Mouse (Mus musculus) forebrain, embryonic 10.5 days (tissue): ENCODE measurements around the gene Mysm1. TPM values are rescaled to one million over a fixed set of nuclear protein-coding genes. Genes with fewer than 3 reads are reported as not detected.

Experiments used
- polyA plus RNA-seq: library from polyadenylated mRNA; unstranded; fragments of >200 nt; fragmentation: Nextera tagmentation; extraction: Ambion mirVana; gene quantifications from 2 replicates; pipeline ENCODE4 v1.2.1, GENCODE M21; 2016

Mysm1 gene
- polyA plus RNA-seq, 1 experiment from 2014 or later: 24.6 TPM

Other genes with a start within 250 kb of the Mysm1 start
- 8.5 and 8.9 TPM in 2 replicates for gene Tek, start 239.8 kb downstream of the Mysm1 start, polyA plus RNA-seq
- gene Eqtn, start 50.3 kb downstream of the Mysm1 start, polyA plus RNA-seq: 0.16 TPM in 1 of 2 replicates, not detected in the other
- 74.2 and 82.9 TPM in 2 replicates for gene Jun, start 73.1 kb upstream of the Mysm1 start, polyA plus RNA-seq